Mouse (Mus musculus) ovary, adult 18-20 months (tissue): ENCODE results near the gene Actbl2.

ENCODE experiments used
- DNase-seq: peaks from one replicate; pipeline ENCODE4 v3.0.0; 2022; ENCODE audit warnings: low spot score, mixed read lengths

Actbl2 gene

DNA sequence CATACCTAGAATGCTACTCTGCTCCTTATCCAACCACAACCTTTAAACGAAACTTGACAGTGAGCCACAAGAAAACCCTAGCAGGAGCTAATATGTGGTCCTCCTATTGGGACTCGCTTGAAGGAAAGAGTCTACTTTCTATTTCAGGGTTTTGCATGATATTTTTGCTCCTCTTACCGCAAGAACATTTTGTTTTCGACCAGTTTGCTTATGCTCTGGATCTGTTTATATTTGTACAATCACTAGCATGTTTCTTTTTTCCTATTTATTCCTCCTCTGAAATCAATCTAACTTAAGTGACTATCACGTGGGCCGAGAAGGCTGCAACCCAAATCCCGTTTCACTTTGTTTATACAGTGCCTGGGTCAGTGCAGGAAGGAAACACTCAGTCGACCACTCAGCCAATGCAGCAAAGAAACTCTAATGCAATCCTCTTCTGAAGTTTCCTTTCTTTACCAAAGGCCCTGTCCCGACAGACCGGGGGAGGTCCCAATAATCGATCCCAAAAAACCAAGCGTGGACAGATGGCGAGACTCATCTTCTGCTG, 15.0 kb downstream of the Actbl2 start:
- no peak for DNase-seq

GRCm38 (mm10) chr13:111271868-111272267, 17.1 kb downstream of the Actbl2 start:
- no peak for DNase-seq

DNA sequence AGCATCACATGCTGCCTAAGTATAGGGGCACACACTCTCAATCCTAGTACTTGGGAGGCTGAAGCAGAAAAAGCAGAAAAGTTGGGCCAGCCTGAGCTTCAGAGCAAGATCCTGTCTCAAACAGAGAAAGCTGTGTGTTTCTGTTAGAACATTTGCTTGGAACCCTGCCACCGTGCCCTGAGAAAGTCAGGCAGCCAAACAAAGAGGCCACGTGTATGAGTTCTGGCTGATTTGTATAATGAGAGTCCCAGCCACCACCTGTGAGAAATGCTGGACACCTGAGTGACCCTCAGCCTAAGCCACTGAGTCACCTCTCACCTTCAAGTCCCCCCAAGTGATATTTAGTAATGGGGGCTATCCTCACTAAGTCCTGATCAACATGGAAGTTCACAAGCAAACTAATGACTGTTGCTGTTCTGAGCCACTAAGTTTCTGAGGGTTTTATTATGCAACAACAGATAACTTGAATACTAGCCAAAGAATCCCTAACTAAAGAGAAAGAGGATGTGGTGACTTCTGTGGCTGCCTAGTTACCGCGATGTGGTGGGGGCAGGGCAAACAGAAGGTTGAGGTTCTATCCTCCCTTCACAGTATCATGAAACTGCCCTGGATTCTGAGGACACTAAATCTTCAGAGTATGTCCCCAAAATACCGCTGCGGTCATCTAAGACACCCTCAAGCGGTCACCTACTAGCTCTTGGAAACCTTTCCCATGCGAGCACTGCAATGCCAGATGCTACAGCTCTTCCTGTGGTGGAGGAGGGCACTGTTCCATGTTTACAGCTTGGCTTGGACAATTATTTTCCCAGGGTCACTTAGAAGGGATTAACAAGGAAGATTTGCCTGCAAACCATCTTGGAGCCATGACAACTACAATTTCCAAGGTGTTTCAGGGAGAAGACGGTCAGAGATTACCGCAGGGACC, 31.9 kb downstream of the Actbl2 start:
- peak; percentile 12 for DNase-seq

DNA sequence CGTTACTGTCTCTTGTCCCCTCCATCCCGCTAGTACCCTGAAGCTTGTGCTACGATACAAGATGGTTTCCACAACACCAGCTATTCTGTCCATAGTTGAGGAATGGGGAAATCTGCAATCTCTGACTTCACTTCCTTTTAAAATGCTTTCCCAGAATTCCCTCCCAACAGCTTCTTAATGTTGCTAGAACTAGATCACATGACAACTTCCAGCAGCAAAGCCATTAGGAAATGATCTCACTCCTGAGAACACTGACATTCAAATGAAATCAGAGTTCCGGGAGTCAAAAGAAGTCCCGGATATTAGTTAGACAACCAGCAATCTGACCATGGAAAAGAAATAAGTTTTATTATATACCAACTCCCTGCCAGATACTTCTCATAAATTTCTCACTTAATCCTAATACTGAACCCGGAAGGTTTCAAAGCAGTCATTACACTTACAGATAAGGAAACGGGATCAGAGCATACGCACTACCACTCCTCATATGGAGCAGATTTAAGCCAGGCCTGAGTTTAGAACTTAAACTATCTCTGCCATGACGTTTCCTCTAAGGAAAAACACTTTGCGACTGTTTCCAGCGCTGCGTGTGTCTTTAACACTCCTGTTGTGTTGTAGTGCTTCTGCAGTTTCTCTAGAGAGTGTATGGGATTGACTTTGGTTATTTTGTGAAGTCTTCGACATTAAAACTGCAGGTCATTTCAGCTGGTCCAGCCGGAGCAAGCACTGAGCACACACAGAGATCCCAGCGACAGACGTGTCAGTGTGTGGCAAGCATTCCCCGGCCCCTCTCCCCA, 36.5 kb downstream of the Actbl2 start:
- no peak for DNase-seq

GRCm38 (mm10) chr13:111291958-111292493, 37.2 kb downstream of the Actbl2 start:
- no peak for DNase-seq

GRCm38 (mm10) chr13:111293478-111293877, 38.7 kb downstream of the Actbl2 start:
- DNase-seq: no peak

DNA sequence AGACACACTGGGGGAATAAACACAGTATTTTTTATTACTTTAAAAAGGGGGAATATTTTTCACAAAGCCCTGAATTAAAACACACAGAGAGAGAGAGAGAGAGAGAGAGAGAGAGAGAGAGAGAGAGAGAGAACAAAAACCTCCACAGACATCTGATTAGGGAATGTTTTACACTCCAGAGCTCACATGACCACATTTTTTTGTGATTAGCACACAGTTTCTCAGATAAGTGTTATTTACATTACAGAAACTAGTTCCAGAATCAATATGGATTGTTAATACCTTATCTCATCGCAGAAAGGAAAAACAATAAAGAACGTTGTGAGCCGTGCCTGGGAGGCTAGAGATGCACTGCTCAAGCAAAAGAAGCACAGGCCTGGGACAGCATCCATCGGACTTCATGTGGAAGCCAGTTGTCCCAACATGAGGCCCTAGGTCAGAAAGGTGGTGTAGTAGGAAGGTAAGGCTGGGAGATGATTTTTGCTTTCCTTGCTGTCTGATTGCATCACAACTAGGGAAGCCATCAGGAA, 40.2 kb downstream of the Actbl2 start:
- DNase-seq: no peak

- no peak for DNase-seq
Observed at GRCm38 (mm10) chr13:111296029-111296428, 41.2 kb downstream of the Actbl2 start.

- no peak for DNase-seq
Observed at GRCm38 (mm10) chr13:111297614-111298013, 42.8 kb downstream of the Actbl2 start.

GRCm38 (mm10) chr13:111299145-111299713, 44.4 kb downstream of the Actbl2 start:
- DNase-seq: no peak

DNA sequence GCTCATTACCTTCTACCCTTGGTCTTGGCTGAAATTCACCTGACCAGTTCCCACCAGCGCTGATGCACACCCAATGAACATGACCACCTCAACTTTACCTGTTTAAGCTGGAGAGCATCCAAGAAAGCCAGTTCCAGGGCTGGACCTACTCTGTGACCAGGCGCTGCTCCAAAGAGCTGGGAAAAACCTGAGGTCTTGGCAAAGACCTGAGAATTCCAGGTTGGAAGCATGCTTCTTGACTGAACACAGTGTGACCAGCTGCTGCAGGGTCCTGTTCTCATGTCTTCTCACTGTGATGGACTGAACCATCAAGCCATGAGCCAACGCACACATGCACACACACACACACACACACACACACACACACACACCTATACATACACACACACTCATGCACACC, 46.0 kb downstream of the Actbl2 start:
- DNase-seq: no peak

GRCm38 (mm10) chr13:111301431-111301830, 46.6 kb downstream of the Actbl2 start:
- DNase-seq: no peak

GRCm38 (mm10) chr13:111304194-111304593, 49.4 kb downstream of the Actbl2 start:
- no peak for DNase-seq

- DNase-seq: no peak
Observed at GRCm38 (mm10) chr13:111304736-111305135, 49.9 kb downstream of the Actbl2 start.
